7 mouse cellular contexts compared by ENCODE assay signal in genomic region chr11:45991604-45992003, GRCm38 (mm10). TPM values are rescaled to one million over a fixed set of nuclear protein-coding genes. Genes with fewer than 3 reads are reported as not detected.
DNase-seq lines count a peak whose midpoint lies in the region; ATAC-seq lines count a peak whose summit lies in the region.

No protein-coding gene starts in this region.

- peak; percentile 26; the same call in 1 of the 2 replicates for ATAC-seq in heart, embryonic 14.5 days (ENCODE audit: insufficient number of reproducible peaks, insufficient read depth, low FRiP score, low read depth)
- ATAC-seq in midbrain, embryonic 11.5 days (ENCODE audit: low FRiP score): peak; percentile 69

- DNase-seq in ES-CJ7 (ENCODE audit: low read depth, low spot score): peak; percentile 54
- peak; percentile 51 to 56 for DNase-seq in adrenal gland, postnatal 36 days
- peak; percentile 62 for DNase-seq in limb, embryonic 10.5 days (ENCODE audit: low spot score)
- DNase-seq in midbrain, embryonic 11.5 days (ENCODE audit: low spot score, missing footprints): peak; percentile 86
- no peak for DNase-seq in layer of hippocampus, postnatal 36 days
- DNase-seq in thymus, postnatal 14 days: no peak

- H3K9ac ChIP-seq in heart, embryonic 14.5 days (ENCODE audit: low read length): peak overlapping the region; percentile 27
- H3K9ac ChIP-seq in midbrain, embryonic 11.5 days (ENCODE audit: low read length): peak overlapping the region; percentile 7; the same call in 1 of the 2 replicates

- peak overlapping the region; percentile 33 to 43 for H3K4me3 ChIP-seq in heart, embryonic 14.5 days (ENCODE audit: control insufficient read depth in 1 of 2, insufficient read depth in 1 of 2, low read depth in 1 of 2, low read length in 2 of 2)
- H3K4me3 ChIP-seq in limb, embryonic 10.5 days: peak overlapping the region; percentile 49
- H3K4me3 ChIP-seq in midbrain, embryonic 11.5 days (ENCODE audit: low read depth, low read length): peak overlapping the region; percentile 9; the same call in 1 of the 2 replicates

- WGBS in heart, embryonic 14.5 days: 8% methylated on average over 16 of the region's 16 CpGs
- 8% methylated on average over 16 of the region's 16 CpGs for WGBS in limb, embryonic 10.5 days
- WGBS in midbrain, embryonic 11.5 days: 11% methylated on average over 16 of the region's 16 CpGs

- peaks cover 0 to 7% of the 10 kb centered on the region in 2 experiments; a peak in 2 of 4 replicates for H3K4me1 ChIP-seq in heart, embryonic 14.5 days (ENCODE audit: control insufficient read depth in 2 of 2, insufficient read depth in 2 of 2, low read length in 2 of 2)
- H3K4me1 ChIP-seq in limb, embryonic 10.5 days: peaks cover 9% of the 10 kb centered on the region
- H3K4me1 ChIP-seq in midbrain, embryonic 11.5 days (ENCODE audit: control insufficient read depth, insufficient read depth, low read length): peaks cover 2% of the 10 kb centered on the region; the same call in 1 of the 2 replicates

- H3K27me3 ChIP-seq in heart, embryonic 14.5 days (ENCODE audit: control insufficient read depth, insufficient read depth, low read length): no peaks in the 10 kb centered on the region
- peaks cover 14% of the 10 kb centered on the region for H3K27me3 ChIP-seq in limb, embryonic 10.5 days (ENCODE audit: low read depth, poor library complexity, severe bottlenecking)
- H3K27me3 ChIP-seq in midbrain, embryonic 11.5 days (ENCODE audit: control insufficient read depth, insufficient read depth, low read length): no peaks in the 10 kb centered on the region; the same call in 1 of the 2 replicates

- no peak overlapping the region for H3K27ac ChIP-seq in heart, embryonic 14.5 days (replicated peaks in 1 of 2; ENCODE audit: control insufficient read depth in 1 of 2, insufficient read depth in 1 of 2, low read depth in 2 of 2, low read length in 2 of 2)
- no peak overlapping the region for H3K27ac ChIP-seq in limb, embryonic 10.5 days
- H3K27ac ChIP-seq in midbrain, embryonic 11.5 days (ENCODE audit: low read depth, low read length): no peak overlapping the region

- H3K9me3 ChIP-seq in heart, embryonic 14.5 days (ENCODE audit: control insufficient read depth, low read length): no peaks in the 10 kb centered on the region
- no peaks in the 10 kb centered on the region for H3K9me3 ChIP-seq in limb, embryonic 10.5 days (replicated peaks)
- no peaks in the 10 kb centered on the region for H3K9me3 ChIP-seq in midbrain, embryonic 11.5 days (ENCODE audit: control insufficient read depth, low read length)

- H3K36me3 ChIP-seq in heart, embryonic 14.5 days (ENCODE audit: control insufficient read depth, insufficient read depth, low read length): no peaks in the 10 kb centered on the region
- H3K36me3 ChIP-seq in limb, embryonic 10.5 days: no peaks in the 10 kb centered on the region
- H3K36me3 ChIP-seq in midbrain, embryonic 11.5 days (ENCODE audit: control insufficient read depth, insufficient read depth, low read length): no peaks in the 10 kb centered on the region

- peak overlapping the region; percentile 66 for H3K4me2 ChIP-seq in heart, embryonic 14.5 days (ENCODE audit: low read length)
- H3K4me2 ChIP-seq in midbrain, embryonic 11.5 days: peak overlapping the region; percentile 41

RNA-seq across cellular contexts. Expression of gene Sox30, which starts 11.5 kb away (rescaled TPM):
- total RNA-seq in adrenal gland, postnatal 36 days (2021): under 1 TPM in 1 of 2 experiments, not detected in 1; 0.36 TPM
- 0.26 and 0.30 TPM in 2 replicates for polyA plus RNA-seq in heart, embryonic 14.5 days (2014; fragmentation: Nextera tagmentation; extraction: Ambion mirVana)
- polyA plus RNA-seq in limb, embryonic 10.5 days (2016; fragmentation: Nextera tagmentation; extraction: Ambion mirVana): 0.11 and 0.16 TPM in 2 replicates
- polyA plus RNA-seq in midbrain, embryonic 11.5 days (2014; fragmentation: Nextera tagmentation; extraction: Ambion mirVana): 0.18 and 0.21 TPM in 2 replicates
- total RNA-seq in layer of hippocampus, postnatal 36 days (2021): under 1 TPM in 1 of 2 experiments, not detected in 1; 0.35 TPM

RNA-seq across cellular contexts. Expression of gene Thg1l, which starts 36.3 kb away (rescaled TPM):
- total RNA-seq in adrenal gland, postnatal 36 days (2021): 10 to 100 TPM; 14.6 to 18.2 TPM
- polyA plus RNA-seq in heart, embryonic 14.5 days (2014; fragmentation: Nextera tagmentation; extraction: Ambion mirVana): 7.0 and 8.5 TPM in 2 replicates
- 15.0 and 15.6 TPM in 2 replicates for polyA plus RNA-seq in limb, embryonic 10.5 days (2016; fragmentation: Nextera tagmentation; extraction: Ambion mirVana)
- polyA plus RNA-seq in midbrain, embryonic 11.5 days (2014; fragmentation: Nextera tagmentation; extraction: Ambion mirVana): 14.6 and 14.7 TPM in 2 replicates
- 10 to 100 TPM in 1 of 2 experiments, 1 to 10 TPM in 1; 9.6 to 10.4 TPM for total RNA-seq in layer of hippocampus, postnatal 36 days (2021)

RNA-seq across cellular contexts. Expression of gene Lsm11, which starts 46.9 kb away (rescaled TPM):
- 10 to 100 TPM; 12.8 to 16.7 TPM for total RNA-seq in adrenal gland, postnatal 36 days (2021)
- 9.4 and 9.8 TPM in 2 replicates for polyA plus RNA-seq in heart, embryonic 14.5 days (2014; fragmentation: Nextera tagmentation; extraction: Ambion mirVana)
- 6.3 and 6.9 TPM in 2 replicates for polyA plus RNA-seq in limb, embryonic 10.5 days (2016; fragmentation: Nextera tagmentation; extraction: Ambion mirVana)
- 10.8 and 13.0 TPM in 2 replicates for polyA plus RNA-seq in midbrain, embryonic 11.5 days (2014; fragmentation: Nextera tagmentation; extraction: Ambion mirVana)
- total RNA-seq in layer of hippocampus, postnatal 36 days (2021): 10 to 100 TPM; 30.7 to 32.7 TPM

Comparison
In these comparisons a context has a peak if more than half of its experiments do, and no peak if none do; other contexts are left out.
1. DNase-seq: peak in ES-CJ7 (single experiment), adrenal gland, postnatal 36 days (2 of 2), limb, embryonic 10.5 days (single experiment) and midbrain, embryonic 11.5 days (single experiment); none in layer of hippocampus, postnatal 36 days (0 of 2) and thymus, postnatal 14 days (single experiment).
2. Peak in every context shown above with its lines, with median percentiles within 50 percentile points of each other: H3K4me3 ChIP-seq.